Mouse (Mus musculus): ENCODE measurements at regions not wholly inside any gene's neighbourhood (a gene's known extent, or its start where the extent isn't known, plus 50 kb on each side); places are given as distances from the start of the nearest gene placed in this dataset.

- DNase-seq: no peak
These were observed 53.2 kb upstream of the Id4 start for GRCm38 (mm10) chr13:48207824-48208223.
